Mouse (Mus musculus) ES-E14 (cell line): ENCODE measurements around the gene Ppp4r3b. TPM values are rescaled to one million over a fixed set of nuclear protein-coding genes. Genes with fewer than 3 reads are reported as not detected.
A peak's percentile ranks its signal among the peaks of the same experiment; 100 is the strongest.

ENCODE experiments used
- DNase-seq: peaks from one replicate; pipeline ENCODE4 v3.0.0-alpha.2; 2013; ENCODE audit warnings: low read depth, low spot score
- H3K27ac ChIP-seq: 2 replicates; pipeline ENCODE4 v1.5.1; 2012; ENCODE audit warnings: low read depth, mild to moderate bottlenecking, low read length, moderate library complexity, mixed read lengths; ENCODE audit not compliant: poor library complexity, insufficient read depth, severe bottlenecking
- H3K36me3 ChIP-seq: 2 replicates; pipeline ENCODE4 v1.6.1; 2012; ENCODE audit warnings: mild to moderate bottlenecking, low read length, moderate library complexity, mixed read lengths; ENCODE audit not compliant: control insufficient read depth, poor library complexity, insufficient read depth, severe bottlenecking
- H3K4me1 ChIP-seq, 2 experiments: fragments of 150-350 bp in 1 of 2; sonication (generic) in 1 of 2; 2 replicates each; pipeline ENCODE4 v1.6.1; 2012; ENCODE audit warnings: low read length in 2 of 2, mild to moderate bottlenecking in 1 of 2, mixed read lengths in 1 of 2; ENCODE audit not compliant: control insufficient read depth in 2 of 2, insufficient read depth in 2 of 2, poor library complexity in 1 of 2
- H3K4me3 ChIP-seq, 2 experiments: fragments of 150-350 bp in 1 of 2; sonication (generic) in 1 of 2; 2 replicates each; pipeline ENCODE4 v1.5.1; 2012; ENCODE audit warnings: low read length in 2 of 2, low read depth in 1 of 2, mild to moderate bottlenecking in 1 of 2, mixed read lengths in 1 of 2; ENCODE audit not compliant: insufficient read depth in 1 of 2, poor library complexity in 1 of 2, severe bottlenecking in 1 of 2
- H3K9ac ChIP-seq: 2 replicates; pipeline ENCODE4 v1.6.1; 2012; ENCODE audit warnings: low read depth, mild to moderate bottlenecking, low read length, mixed read lengths; ENCODE audit not compliant: poor library complexity, insufficient read depth, severe bottlenecking
- H3K9me3 ChIP-seq: fragments of 150-350 bp; sonication (generic); 2 replicates; pipeline ENCODE4 v1.6.1; 2012; ENCODE audit warnings: low read depth, mild to moderate bottlenecking, low read length; ENCODE audit not compliant: control insufficient read depth, insufficient read depth
- CHD2 ChIP-seq: IDR thresholded peaks from 2 replicates; pipeline ENCODE4 v1.6.1; 2014; ENCODE audit warnings: mild to moderate bottlenecking, low read depth, low read length, inconsistent platforms
- HCFC1 ChIP-seq: IDR thresholded peaks from 2 replicates; pipeline ENCODE4 v1.6.1; 2012; ENCODE audit warnings: low read length, inconsistent platforms, borderline replicate concordance; ENCODE audit not compliant: insufficient read depth
- MAFK ChIP-seq: IDR thresholded peaks from 2 replicates; pipeline ENCODE4 v1.6.1; 2014; ENCODE audit warnings: mild to moderate bottlenecking, low read depth, low read length, inconsistent platforms; ENCODE audit not compliant: insufficient read depth
- ZC3H11A ChIP-seq: IDR thresholded peaks from 2 replicates; pipeline ENCODE4 v1.6.1; 2012; ENCODE audit warnings: low read depth, mild to moderate bottlenecking, inconsistent platforms, low read length, borderline replicate concordance
- ZNF384 ChIP-seq: IDR thresholded peaks from 2 replicates; pipeline ENCODE4 v1.6.1; 2012; ENCODE audit warnings: low read depth, low read length, inconsistent platforms
- in situ Hi-C, 2 experiments: fragments of 600-800 bp; cut with MboI; formaldehyde crosslinking; loops; one replicate each; pipeline ENCODE4 v1.15.1; 2025; ENCODE audit warnings: low sequenced_read_pairs in 2 of 2, inconsistent platforms in 1 of 2; ENCODE audit not compliant: unreplicated experiment in 2 of 2
- total RNA-seq: library from RNA; depleted of rRNA; stranded (reverse); fragments of 300-350 nt; gene quantifications from 2 replicates; pipeline ENCODE4 v1.2.3, GENCODE M21; 2012; rRNA removed

The Ppp4r3b gene
- 47.1 and 58.8 TPM in 2 replicates for total RNA-seq

DNA sequence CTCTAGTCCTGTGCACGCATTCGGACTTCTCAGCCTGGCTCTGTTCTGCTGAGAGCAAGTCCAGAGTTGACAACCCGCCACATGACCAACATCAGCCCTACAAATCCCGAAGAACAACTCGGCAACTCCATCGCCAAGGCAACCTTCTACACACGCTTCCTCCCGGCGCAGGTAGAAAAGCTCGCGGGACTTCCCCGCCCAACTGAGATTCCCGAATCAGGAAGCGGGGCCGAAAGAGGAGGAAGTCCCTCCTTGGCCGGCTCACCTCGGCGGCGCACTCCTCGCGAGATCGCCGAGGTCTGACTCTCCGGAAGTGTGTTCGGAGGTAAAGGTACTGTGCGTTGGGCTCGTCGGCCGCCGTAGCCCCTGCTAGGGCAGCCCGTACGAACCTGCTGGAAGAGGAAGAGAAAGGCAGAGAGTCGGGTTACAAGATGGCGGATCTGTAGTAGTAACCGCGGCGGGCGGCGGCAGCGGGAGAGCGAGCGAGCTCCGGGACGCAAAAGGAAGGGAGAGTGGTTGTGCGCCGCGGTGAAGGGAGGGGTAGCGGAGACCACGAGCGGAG lies at the start of gene Ppp4r3b:
Gene Ppp4r3b (plus strand): TSS at position 328 of the 562 bp plus-strand sequence.
- in situ Hi-C loops = no loop called here
- Histone ChIP-seq H3K4me3 (peak within 1 kb of the TSS; percentile 89 to 98), H3K9me3 (no peaks in the 10 kb centered on the region), H3K36me3 (no peaks in the 10 kb centered on the region), H3K4me1 (peaks cover 2 to 3% of the 10 kb centered on the region in 2 experiments; a peak in 2 of 4 replicates), H3K27ac (peak within 1 kb of the TSS; percentile 84), H3K9ac (peak within 1 kb of the TSS; percentile 99)
- DNase-seq = peak; percentile 93
- TF ChIP-seq CHD2 (peak; percentile 99), MAFK (no peak)

DNA sequence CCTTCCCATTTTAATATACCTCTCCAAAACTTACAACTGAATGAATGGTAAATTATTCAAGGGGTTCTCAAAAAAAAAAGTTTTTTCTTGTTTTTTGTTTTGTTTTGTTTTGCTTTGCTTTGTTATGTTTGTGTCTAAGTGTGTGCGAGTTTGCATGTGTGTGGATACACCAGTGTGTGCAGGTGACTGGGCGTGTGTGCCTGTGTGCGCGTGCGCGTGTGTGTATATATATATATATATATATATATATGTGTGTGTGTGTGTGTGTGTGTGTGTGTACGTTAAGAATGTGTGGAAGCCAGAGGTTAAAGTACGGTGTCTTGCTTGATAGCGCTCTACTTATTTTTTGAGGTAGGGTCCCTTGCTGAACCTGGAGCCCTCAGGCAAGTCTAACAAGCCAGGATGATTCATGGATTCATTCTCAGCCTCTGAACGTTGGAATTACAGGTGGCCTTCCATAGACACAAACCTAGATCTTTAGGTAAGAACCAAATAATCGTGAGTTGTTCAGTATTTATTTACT lies 42.8 kb upstream of the Ppp4r3b start:
- Histone ChIP-seq H3K4me1 (no peaks in the 10 kb centered on the region), H3K9ac (no peak overlapping the region), H3K36me3 (peaks cover 2% of the 10 kb centered on the region; the same call in 1 of the 2 replicates), H3K4me3 (peak overlapping the region; percentile 78 to 92; a peak in 3 of 4 replicates), H3K27ac (no peak overlapping the region), H3K9me3 (no peaks in the 10 kb centered on the region)
- in situ Hi-C loops = no loop called here
- TF ChIP-seq HCFC1 (no peak), MAFK (no peak), ZC3H11A (no peak), ZNF384 (no peak), CHD2 (no peak)
- DNase-seq = peak; percentile 4

DNA sequence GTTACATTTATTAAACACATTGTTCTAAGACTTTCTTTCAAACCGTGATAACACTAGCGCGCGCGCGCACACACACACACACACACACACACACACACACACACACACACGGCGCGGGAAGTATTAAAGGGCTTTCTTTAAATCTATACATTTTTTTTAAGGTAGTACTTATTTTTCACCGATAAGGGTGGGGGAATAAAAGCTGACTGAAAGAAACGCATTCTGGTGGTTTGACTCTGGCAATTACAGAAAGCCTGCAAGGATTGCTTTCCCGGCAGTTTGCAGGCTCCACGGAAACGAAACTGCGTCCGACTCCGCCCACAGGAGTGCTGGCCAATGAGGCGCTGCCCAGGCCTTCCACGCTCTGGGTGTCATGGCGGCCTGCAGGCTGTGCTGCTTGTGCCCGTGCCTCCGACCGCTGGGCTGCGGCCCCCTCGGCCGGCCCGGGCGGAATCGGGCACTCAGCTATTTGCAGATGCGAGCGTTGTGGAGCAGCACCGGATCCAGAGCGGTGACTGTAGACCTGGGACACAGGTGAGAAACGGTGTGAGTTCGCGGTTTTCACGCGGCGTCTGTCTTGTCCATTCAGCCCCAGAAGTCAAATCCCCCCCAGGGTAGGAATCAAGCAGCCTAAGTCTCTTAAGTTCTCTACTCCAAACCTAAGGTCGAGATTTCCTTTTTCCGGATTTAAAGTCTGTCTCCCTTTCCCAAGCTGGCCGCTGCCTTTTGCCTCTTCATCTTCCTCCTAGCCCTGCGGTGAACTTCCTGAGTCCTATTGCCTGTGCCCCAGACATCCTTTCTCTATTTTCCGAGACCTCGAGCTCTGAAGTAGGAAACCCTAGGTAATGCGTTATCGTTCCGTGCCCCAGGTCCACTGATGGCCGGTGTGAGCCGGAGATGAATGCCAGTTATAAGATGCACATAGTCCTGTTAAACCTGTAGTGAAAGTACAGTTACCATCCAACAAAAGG lies 42.0 kb upstream of the Ppp4r3b start, which contains the start of gene Pnpt1:
Gene Pnpt1 (plus strand): TSS at position 360 of the 971 bp plus-strand sequence.
- no peak for TF ChIP-seq MAFK
- TF ChIP-seq ZNF384 = 0 out of 2 replicates have a peak, but pooled peaks have one; percentile 9
- peak; percentile 54; the same call in 1 of the 2 replicates for TF ChIP-seq HCFC1
- no peaks in the 10 kb centered on the region for H3K4me1 ChIP-seq
- peaks cover 2% of the 10 kb centered on the region; the same call in 1 of the 2 replicates for H3K36me3 ChIP-seq
- 0 out of 2 replicates have a peak within 1 kb of the TSS, but pooled peaks have one; percentile 15 for H3K27ac ChIP-seq
- H3K9me3 ChIP-seq = no peaks in the 10 kb centered on the region
- peak; percentile 86 for DNase-seq
- H3K4me3 ChIP-seq = peak within 1 kb of the TSS; percentile 78 to 92
- peak within 1 kb of the TSS; percentile 87 for H3K9ac ChIP-seq
- in situ Hi-C loops = no loop called here

DNA sequence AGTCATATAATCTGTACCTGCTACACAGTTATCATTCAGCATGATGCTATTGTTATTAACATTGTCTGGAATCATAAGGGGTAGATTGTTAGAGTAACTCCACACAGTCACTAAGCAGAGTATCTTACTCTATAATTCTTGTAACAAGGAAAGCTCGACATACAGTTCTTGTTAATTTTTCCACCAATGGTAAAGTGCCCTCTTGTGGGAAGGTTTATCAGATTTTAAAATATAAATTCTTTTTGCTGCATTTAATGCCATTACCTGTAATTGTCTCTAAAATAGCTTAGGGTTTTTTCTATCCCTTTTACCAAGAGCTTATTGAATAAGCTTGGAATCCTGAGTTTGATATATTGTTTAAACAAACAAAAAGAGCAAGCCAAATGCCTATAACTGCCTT lies 32.0 kb upstream of the Ppp4r3b start:
- in situ Hi-C loops = no loop called here

More for the DNA sequence above, 32.0 kb upstream of the Ppp4r3b start:
- Histone ChIP-seq H3K36me3 (peaks cover 2% of the 10 kb centered on the region), H3K4me1 (no peaks in the 10 kb centered on the region), H3K27ac (no peak overlapping the region), H3K4me3 (no peak overlapping the region), H3K9ac (no peak overlapping the region), H3K9me3 (no peaks in the 10 kb centered on the region)
- no peak for DNase-seq
- TF ChIP-seq CHD2 = no peak
- TF ChIP-seq ZNF384 = no peak
- no peak for TF ChIP-seq ZC3H11A
- no peak for TF ChIP-seq HCFC1
- no peak for TF ChIP-seq MAFK
